Mouse (Mus musculus) forebrain, embryonic 14.5 days (tissue): Measurements from ENCODE around the gene Arid1b. TPM values are rescaled to one million over a fixed set of nuclear protein-coding genes. Genes with fewer than 3 reads are reported as not detected.
"Not testable (repeated sequence)": the region's sequence is repeated elsewhere in the genome, so short reads cannot be mapped to it uniquely, and the experiment has no call there.

Experiments
- ATAC-seq: fragments of 200-750 bp; cut with Nextera tagmentation; 2 replicates; pipeline ENCODE4 v1.8.0; 2017; ENCODE audit warnings: mild to moderate bottlenecking, moderate library complexity
- DNase-seq: peaks from one replicate; pipeline ENCODE4 v3.0.0-alpha.2; 2015; ENCODE audit warnings: low spot score
- H3K27ac ChIP-seq: fragments of 300-500 bp; sonication (generic); 2 replicates; pipeline ENCODE4 v1.5.1; 2014; ENCODE audit warnings: low read depth, mild to moderate bottlenecking, control low read depth, low read length, moderate library complexity
- H3K27me3 ChIP-seq: fragments of 300-500 bp; sonication (generic); replicated peaks from 2 replicates; pipeline ENCODE4 v1.6.1; 2014; ENCODE audit warnings: low read length, control low read depth, mixed read lengths; ENCODE audit not compliant: control insufficient read depth, insufficient read depth
- H3K36me3 ChIP-seq: fragments of 300-500 bp; sonication (generic); 2 replicates; pipeline ENCODE4 v1.6.1; 2014; ENCODE audit warnings: low read length, control low read depth; ENCODE audit not compliant: control insufficient read depth, insufficient read depth
- H3K4me1 ChIP-seq: fragments of 300-500 bp; sonication (generic); 2 replicates; pipeline ENCODE4 v1.6.1; 2014; ENCODE audit warnings: antibody characterized with exemption, low read length, control low read depth; ENCODE audit not compliant: control insufficient read depth, insufficient read depth
- H3K4me2 ChIP-seq: fragments of 300-500 bp; sonication (generic); 2 replicates; pipeline ENCODE4 v1.6.1; 2014; ENCODE audit warnings: mild to moderate bottlenecking, control low read depth, low read length
- H3K4me3 ChIP-seq: fragments of 300-500 bp; sonication (generic); 2 replicates; pipeline ENCODE4 v1.5.1; 2014; ENCODE audit warnings: low read depth, low read length, control low read depth
- H3K9ac ChIP-seq: fragments of 300-500 bp; sonication (generic); 2 replicates; pipeline ENCODE4 v1.6.1; 2014; ENCODE audit warnings: mild to moderate bottlenecking, low read length, control low read depth, moderate library complexity
- H3K9me3 ChIP-seq: fragments of 300-500 bp; sonication (generic); replicated peaks from 2 replicates; pipeline ENCODE4 v1.6.1; 2016; ENCODE audit warnings: low read length, control low read depth, mixed read lengths; ENCODE audit not compliant: control insufficient read depth
- WGBS: fragments of 180-500 bp; shearing (Covaris S2); extraction: QIAGEN DNeasy Blood & Tissue Kit; methylation state at CpG from one replicate; pipeline ENCODE4 v1.1.7; 2014; 5-methylcytosine and 5-hydroxymethylcytosine counted together
- polyA plus RNA-seq: library from polyadenylated mRNA; unstranded; fragments of >200 nt; fragmentation: Nextera tagmentation; extraction: Ambion mirVana; gene quantifications from 2 replicates; pipeline ENCODE4 v1.2.1, GENCODE M21; 2014

Arid1b gene
- polyA plus RNA-seq, 1 experiment from 2014 or later, result 11.1 TPM

- no peak overlapping the region for H3K27ac ChIP-seq
- WGBS, result 59% methylated on average over 5 of the region's 5 CpGs
- H3K4me1 ChIP-seq, result peaks cover 37% of the 10 kb centered on the region
- DNase-seq (peak; percentile 69), ATAC-seq (peak; percentile 8; the same call in 1 of the 2 replicates)
- H3K4me3 ChIP-seq, result no peak overlapping the region
- H3K9ac ChIP-seq, result no peak overlapping the region
- no peaks in the 10 kb centered on the region for H3K9me3 ChIP-seq
- H3K27me3 ChIP-seq, result no peaks in the 10 kb centered on the region
- no peak overlapping the region for H3K4me2 ChIP-seq
- no peaks in the 10 kb centered on the region for H3K36me3 ChIP-seq
Measured at GRCm38 (mm10) chr17:5085942-5086341, 91.8 kb downstream of the Arid1b start.

DNA sequence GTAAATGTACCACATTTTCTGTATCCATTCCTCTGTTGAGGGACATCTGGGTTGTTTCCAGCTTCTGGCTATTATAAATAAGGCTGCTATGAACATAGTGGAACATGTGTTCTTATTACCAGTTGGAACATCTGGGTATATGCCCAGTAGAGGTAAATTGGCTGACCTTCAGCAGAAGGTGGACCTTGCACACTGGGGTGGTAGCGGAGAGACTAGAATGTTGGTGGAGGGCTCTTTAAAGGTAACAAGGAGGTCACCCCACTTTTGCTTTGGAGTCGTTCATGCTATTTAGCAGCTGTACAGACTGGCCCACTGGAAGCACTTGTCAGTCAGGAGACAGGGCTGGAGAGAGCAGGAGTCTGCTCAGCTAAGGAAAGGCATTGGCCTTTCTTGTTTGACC, 94.1 kb downstream of the Arid1b start:
- H3K4me1 ChIP-seq, result peaks cover 27% of the 10 kb centered on the region
- WGBS, result 84% methylated on average over 2 of the region's 2 CpGs
- not testable (repeated sequence) for ATAC-seq, H3K36me3 ChIP-seq, H3K27ac ChIP-seq, DNase-seq, H3K4me3 ChIP-seq, H3K9ac ChIP-seq, H3K9me3 ChIP-seq, H3K4me2 ChIP-seq, H3K27me3 ChIP-seq

DNA sequence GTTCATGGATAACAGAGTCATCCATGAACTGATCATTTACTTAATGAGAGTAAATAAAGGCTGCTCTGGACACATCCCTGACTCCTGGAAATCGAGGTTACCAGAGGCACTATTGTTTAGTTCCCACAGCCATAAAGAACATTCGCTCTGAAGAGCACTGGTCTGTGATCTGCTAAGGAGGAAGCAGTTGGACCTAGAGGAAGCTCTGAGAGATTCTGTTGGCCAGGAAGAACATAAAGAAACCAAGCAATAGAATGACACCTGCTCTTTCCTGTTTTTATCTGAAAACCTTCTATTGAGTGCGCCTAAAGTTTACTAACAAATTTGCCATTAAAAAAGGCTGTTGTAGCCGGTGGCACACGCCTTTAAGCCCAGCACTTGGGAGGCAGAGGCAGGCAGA, 94.7 kb downstream of the Arid1b start:
- peaks cover 21% of the 10 kb centered on the region for H3K4me1 ChIP-seq

GRCm38 (mm10) chr17:5089541-5089940, 95.4 kb downstream of the Arid1b start:
- no peak overlapping the region for H3K4me3 ChIP-seq
- H3K4me2 ChIP-seq, result no peak overlapping the region
- no peak overlapping the region for H3K9ac ChIP-seq
- H3K27ac ChIP-seq, result no peak overlapping the region
- ATAC-seq (no peak), DNase-seq (no peak)
- H3K27me3 ChIP-seq, result no peaks in the 10 kb centered on the region
- no peaks in the 10 kb centered on the region for H3K9me3 ChIP-seq
- no peaks in the 10 kb centered on the region for H3K36me3 ChIP-seq
- H3K4me1 ChIP-seq, result peaks cover 16% of the 10 kb centered on the region
- 14% methylated on average over 12 of the region's 12 CpGs for WGBS

More for the DNA sequence above, 94.7 kb downstream of the Arid1b start:
- Histone ChIP-seq H3K9me3 (no peaks in the 10 kb centered on the region), H3K9ac (no peak overlapping the region), H3K4me3 (no peak overlapping the region), H3K27ac (no peak overlapping the region), H3K27me3 (no peaks in the 10 kb centered on the region), H3K36me3 (no peaks in the 10 kb centered on the region), H3K4me2 (no peak overlapping the region)
- WGBS, result 78% methylated on average over 5 of the region's 5 CpGs
- ATAC-seq (no peak), DNase-seq (no peak)

DNA sequence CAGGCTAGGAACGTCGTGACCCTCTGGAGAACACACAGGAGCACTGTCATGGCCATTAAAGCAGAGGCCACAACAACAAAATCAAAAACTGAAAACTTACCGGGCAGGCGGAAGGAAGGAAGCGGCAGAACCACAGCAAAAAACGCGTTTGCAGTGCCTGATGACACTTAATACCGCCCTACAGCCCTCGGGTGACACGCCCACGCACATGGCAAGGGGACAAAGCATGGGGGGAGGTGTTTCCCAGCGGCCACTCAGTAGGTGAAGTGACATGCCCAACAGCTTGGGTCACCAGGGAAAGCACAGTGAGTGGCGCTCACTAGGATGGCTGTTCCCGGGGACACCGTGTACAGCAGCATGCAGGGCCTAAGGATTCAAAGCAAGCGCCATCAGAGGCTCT, 97.4 kb downstream of the Arid1b start:
- ATAC-seq (no peak), DNase-seq (no peak)
- no peak overlapping the region for H3K27ac ChIP-seq
- H3K27me3 ChIP-seq, result no peaks in the 10 kb centered on the region
- 88% methylated on average over 16 of the region's 16 CpGs for WGBS
- no peaks in the 10 kb centered on the region for H3K36me3 ChIP-seq
- H3K4me2 ChIP-seq, result no peak overlapping the region
- no peak overlapping the region for H3K4me3 ChIP-seq
- no peak overlapping the region for H3K9ac ChIP-seq
- H3K4me1 ChIP-seq, result 0 out of 2 replicates have a peak, but pooled peaks cover 4% of the 10 kb centered on the region
- H3K9me3 ChIP-seq, result no peaks in the 10 kb centered on the region

- Histone ChIP-seq H3K9ac (no peak overlapping the region), H3K27me3 (no peaks in the 10 kb centered on the region), H3K36me3 (no peaks in the 10 kb centered on the region), H3K4me2 (no peak overlapping the region), H3K4me1 (0 out of 2 replicates have a peak, but pooled peaks cover 4% of the 10 kb centered on the region), H3K27ac (no peak overlapping the region), H3K4me3 (no peak overlapping the region), H3K9me3 (no peaks in the 10 kb centered on the region)
- DNase-seq (no peak), ATAC-seq (no peak)
- 72% methylated on average over 10 of the region's 10 CpGs for WGBS
Measured at GRCm38 (mm10) chr17:5091934-5092333, 97.8 kb downstream of the Arid1b start.

GRCm38 (mm10) chr17:5093343-5093742, 99.2 kb downstream of the Arid1b start:
- H3K27me3 ChIP-seq, H3K36me3 ChIP-seq, DNase-seq, H3K4me1 ChIP-seq, H3K4me3 ChIP-seq, H3K27ac ChIP-seq, H3K9ac ChIP-seq, H3K9me3 ChIP-seq, H3K4me2 ChIP-seq, ATAC-seq: not testable (repeated sequence)
- 62% methylated on average over 2 of the region's 2 CpGs for WGBS

DNA sequence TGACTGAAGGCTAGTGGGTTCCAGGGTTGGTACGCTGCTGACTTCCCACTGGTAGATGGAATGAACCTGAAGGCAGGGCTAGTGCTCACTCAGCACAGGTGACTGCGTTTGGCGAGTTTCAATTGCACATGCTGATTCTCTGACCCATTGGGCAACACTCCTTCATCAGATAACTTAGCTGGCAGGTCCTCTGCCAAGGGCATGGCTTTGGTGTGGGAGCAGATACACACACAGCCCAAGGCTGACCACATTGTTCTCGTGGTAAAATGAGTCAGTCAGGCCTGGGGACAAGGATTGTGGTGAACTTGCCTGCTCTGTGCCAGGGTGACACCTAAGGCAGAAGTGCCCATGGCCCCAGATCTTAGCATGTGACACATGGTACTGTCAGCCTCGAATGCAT, 100.5 kb downstream of the Arid1b start:
- no peak overlapping the region for H3K4me3 ChIP-seq
- no peak overlapping the region for H3K9ac ChIP-seq
- H3K9me3 ChIP-seq, result no peaks in the 10 kb centered on the region
- H3K36me3 ChIP-seq, result no peaks in the 10 kb centered on the region
- DNase-seq (no peak), ATAC-seq (no peak)
- no peak overlapping the region for H3K4me2 ChIP-seq
- 84% methylated on average over 5 of the region's 5 CpGs for WGBS
- H3K4me1 ChIP-seq, result 0 out of 2 replicates have a peak, but pooled peaks cover under 1% of the 10 kb centered on the region
- H3K27me3 ChIP-seq, result no peaks in the 10 kb centered on the region
- no peak overlapping the region for H3K27ac ChIP-seq

- Histone ChIP-seq H3K27ac (no peak overlapping the region), H3K4me3 (no peak overlapping the region), H3K9ac (no peak overlapping the region), H3K36me3 (no peaks in the 10 kb centered on the region), H3K4me1 (peaks cover under 1% of the 10 kb centered on the region), H3K4me2 (no peak overlapping the region), H3K9me3 (no peaks in the 10 kb centered on the region), H3K27me3 (no peaks in the 10 kb centered on the region)
- ATAC-seq (no peak), DNase-seq (no peak)
- WGBS, result 84% methylated on average over 13 of the region's 13 CpGs
Measured at GRCm38 (mm10) chr17:5095741-5096140, 101.6 kb downstream of the Arid1b start.
